Mouse (Mus musculus): ENCODE measurements around the gene Mroh7. TPM values are rescaled to one million over a fixed set of nuclear protein-coding genes. Genes with fewer than 3 reads are reported as not detected.
"Not testable (repeated sequence)": the region's sequence is repeated elsewhere in the genome, so short reads cannot be mapped to it uniquely, and the experiment has no call there.

Gene Mroh7
- polyA plus RNA-seq, 1 experiment from 2014 or later, result 0.13 TPM

DNA sequence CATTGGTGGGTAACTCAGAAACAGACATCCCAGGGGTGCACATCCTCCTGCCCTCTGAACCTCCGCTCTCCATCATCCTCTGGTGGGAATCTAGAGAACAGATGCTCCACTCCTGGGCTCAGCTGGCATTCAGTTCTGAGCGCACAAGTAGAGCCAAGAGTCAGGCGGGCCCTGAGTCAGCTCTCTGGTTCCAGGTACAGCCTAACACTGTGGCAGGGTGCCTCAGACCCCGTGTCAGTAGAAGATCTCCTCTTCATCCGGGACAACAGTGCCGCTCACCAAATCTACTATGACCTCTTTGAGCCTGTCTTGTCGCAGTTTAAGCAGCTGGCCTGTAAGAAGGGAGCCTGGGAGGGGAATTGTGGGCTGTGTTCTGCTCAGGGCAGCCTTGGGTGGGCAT lies 15.1 kb upstream of the Mroh7 start:
- 70% methylated on average over 7 of the region's 7 CpGs for WGBS (ENCODE audit: insufficient replicate concordance)
- H3K4me1 ChIP-seq (replicated peaks), result 0 out of 2 replicates have a peak, but pooled peaks cover 4% of the 10 kb centered on the region
- no peak overlapping the region for H3K4me3 ChIP-seq (replicated peaks)
- no peak overlapping the region for H3K4me2 ChIP-seq
- ATAC-seq (ENCODE audit: insufficient read depth), result no peak
- no peaks in the 10 kb centered on the region for H3K9me3 ChIP-seq (replicated peaks)
- no peaks in the 10 kb centered on the region for H3K27me3 ChIP-seq
- H3K36me3 ChIP-seq (replicated peaks), result peaks cover 10% of the 10 kb centered on the region
- H3K27ac ChIP-seq (replicated peaks), result no peak overlapping the region
- H3K9ac ChIP-seq, result no peak overlapping the region

DNA sequence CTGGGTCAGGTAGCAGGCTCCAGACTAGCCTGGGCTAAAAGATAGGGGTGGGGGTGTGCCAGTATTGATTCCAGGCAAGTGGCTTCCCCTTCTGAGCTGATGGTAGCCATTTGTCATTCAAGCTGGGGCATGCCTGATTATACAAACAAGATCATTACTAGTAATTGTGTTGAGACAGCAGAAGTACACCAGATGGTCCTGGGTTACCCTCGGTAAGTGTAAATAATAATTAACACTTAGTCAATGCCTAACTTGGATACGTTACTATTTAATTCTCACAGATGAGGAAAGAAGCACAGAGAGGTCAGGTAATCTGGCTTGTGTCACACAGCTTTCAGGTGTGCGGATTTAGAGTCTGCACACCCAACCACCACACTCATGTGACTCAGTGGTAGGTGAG lies 7.2 kb upstream of the Mroh7 start:
- Histone ChIP-seq H3K27me3 (0 out of 2 replicates have a peak, but pooled peaks cover 4% of the 10 kb centered on the region), H3K27ac (replicated peaks) (no peak overlapping the region), H3K4me2 (no peak overlapping the region), H3K9me3 (replicated peaks) (no peaks in the 10 kb centered on the region), H3K4me1 (replicated peaks) (no peaks in the 10 kb centered on the region), H3K9ac (no peak overlapping the region), H3K4me3 (replicated peaks) (no peak overlapping the region), H3K36me3 (replicated peaks) (no peaks in the 10 kb centered on the region)
- no peak for ATAC-seq (ENCODE audit: insufficient read depth)
- 65% methylated on average over 3 of the region's 3 CpGs for WGBS (ENCODE audit: insufficient replicate concordance)

DNA sequence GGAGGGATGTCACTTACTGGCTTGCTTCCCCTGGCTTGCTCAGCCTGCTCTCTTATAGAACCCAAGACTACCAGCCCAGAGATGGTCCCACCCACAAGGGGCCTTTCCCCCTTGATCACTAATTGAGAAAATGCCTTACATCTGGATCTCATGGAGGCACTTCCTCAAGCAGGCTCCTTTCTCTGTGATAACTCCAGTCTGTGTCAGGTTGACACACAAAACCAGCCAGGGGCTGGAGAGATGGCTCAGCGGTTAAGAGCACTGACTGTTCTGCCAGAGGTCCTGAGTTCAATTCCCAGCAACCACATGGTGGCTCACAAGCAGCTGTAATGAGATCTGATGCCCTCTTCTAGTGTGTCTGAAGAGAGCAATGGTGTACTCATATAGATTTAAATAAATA lies 6.2 kb upstream of the Mroh7 start:
- H3K27ac ChIP-seq (replicated peaks); H3K9ac ChIP-seq; H3K4me1 ChIP-seq (replicated peaks); H3K4me3 ChIP-seq (replicated peaks); ATAC-seq (ENCODE audit: insufficient read depth); H3K4me2 ChIP-seq; H3K36me3 ChIP-seq (replicated peaks); H3K9me3 ChIP-seq (replicated peaks); H3K27me3 ChIP-seq: not testable (repeated sequence)
- 76% methylated on average over 1 of the region's 1 CpGs for WGBS (ENCODE audit: insufficient replicate concordance)

DNA sequence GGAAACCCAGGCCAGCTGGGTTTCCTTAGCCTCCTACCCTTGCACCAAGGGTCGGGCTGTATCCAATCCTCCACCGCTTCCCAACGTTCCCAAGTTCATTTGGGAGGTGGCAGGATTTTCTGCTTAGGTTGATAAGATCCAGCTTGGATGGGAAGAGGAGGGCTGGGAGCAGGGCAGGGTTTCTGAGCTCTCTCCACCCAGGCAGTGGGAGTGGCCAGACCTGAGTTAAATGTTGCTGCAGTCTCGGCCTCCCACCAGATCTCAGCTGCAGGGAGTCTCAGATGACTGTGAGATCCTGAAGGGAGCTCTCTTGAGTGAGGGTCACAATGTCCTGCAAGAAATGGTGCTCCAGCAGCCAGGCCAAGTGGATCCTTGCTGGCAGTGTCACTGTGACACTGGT lies 2.9 kb upstream of the Mroh7 start, which contains the start of gene Fam151a:
Gene Fam151a, plus strand, starts transcription at position 254 of the 400 bp plus-strand sequence.
- Histone ChIP-seq H3K36me3 (replicated peaks) (no peaks in the 10 kb centered on the region), H3K4me1 (replicated peaks) (no peaks in the 10 kb centered on the region), H3K27ac (replicated peaks) (no peak within 1 kb of the TSS), H3K4me2 (no peak within 1 kb of the TSS), H3K27me3 (0 out of 2 replicates have a peak, but pooled peaks cover 4% of the 10 kb centered on the region), H3K9me3 (replicated peaks) (no peaks in the 10 kb centered on the region), H3K4me3 (replicated peaks) (no peak within 1 kb of the TSS), H3K9ac (no peak within 1 kb of the TSS)
- 51% methylated on average over 4 of the region's 4 CpGs for WGBS (ENCODE audit: insufficient replicate concordance)
- ATAC-seq (ENCODE audit: insufficient read depth), result no peak

DNA sequence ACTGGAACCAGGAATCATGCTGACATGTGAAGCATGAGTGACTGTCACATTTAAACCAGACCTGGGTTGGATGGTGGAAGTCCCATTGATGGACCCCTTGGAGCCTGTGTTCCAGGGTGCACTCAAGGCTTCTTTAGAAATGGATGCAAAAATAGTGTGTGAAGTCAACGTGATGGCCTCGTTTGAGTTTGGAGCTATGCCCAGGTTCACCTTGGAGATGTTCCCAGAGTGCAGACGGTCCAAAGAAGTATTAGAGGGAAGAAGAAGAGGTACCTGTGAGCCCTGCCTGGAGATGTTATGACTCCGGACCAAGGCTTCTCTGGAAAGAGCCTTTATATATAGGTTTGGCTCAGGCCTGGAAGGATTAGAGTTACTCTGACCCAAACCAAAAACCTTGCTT lies 10.1 kb downstream of the Mroh7 start:
- Histone ChIP-seq H3K4me1 (replicated peaks) (no peaks in the 10 kb centered on the region), H3K27me3 (peaks cover 4% of the 10 kb centered on the region; the same call in 1 of the 2 replicates), H3K4me2 (no peak overlapping the region), H3K9ac (no peak overlapping the region), H3K9me3 (replicated peaks) (no peaks in the 10 kb centered on the region), H3K36me3 (replicated peaks) (no peaks in the 10 kb centered on the region), H3K4me3 (replicated peaks) (no peak overlapping the region), H3K27ac (replicated peaks) (no peak overlapping the region)
- no peak for ATAC-seq (ENCODE audit: insufficient read depth)
- 62% methylated on average over 4 of the region's 4 CpGs for WGBS (ENCODE audit: insufficient replicate concordance)

DNA sequence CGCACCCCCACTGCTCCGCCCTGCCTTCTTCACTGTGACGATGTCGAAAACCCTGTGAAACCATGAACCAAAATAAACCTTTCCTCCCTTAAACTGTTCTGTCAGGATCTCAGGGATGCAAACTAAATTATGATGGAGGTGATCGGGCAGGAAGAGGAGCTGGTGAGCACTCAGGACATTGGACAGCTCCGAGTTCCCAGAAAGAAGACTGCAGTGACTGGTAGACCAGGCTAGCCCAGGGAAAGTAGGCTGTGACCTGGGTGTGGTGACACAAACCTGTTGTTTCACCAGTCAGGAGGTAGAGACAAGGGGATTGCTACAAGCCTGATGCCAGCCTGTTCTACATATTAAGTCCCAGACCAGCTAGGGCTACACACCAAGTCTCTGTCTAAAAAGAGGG lies 17.1 kb downstream of the Mroh7 start:
- WGBS (ENCODE audit: insufficient replicate concordance), result 68% methylated on average over 6 of the region's 6 CpGs
- no peak overlapping the region for H3K4me2 ChIP-seq
- no peaks in the 10 kb centered on the region for H3K9me3 ChIP-seq (replicated peaks)
- no peak for ATAC-seq (ENCODE audit: insufficient read depth)
- H3K36me3 ChIP-seq (replicated peaks), result no peaks in the 10 kb centered on the region
- H3K4me3 ChIP-seq (replicated peaks), result no peak overlapping the region
- H3K4me1 ChIP-seq (replicated peaks), result peaks cover 5% of the 10 kb centered on the region; the same call in 1 of the 2 replicates
- H3K9ac ChIP-seq, result no peak overlapping the region
- no peak overlapping the region for H3K27ac ChIP-seq (replicated peaks)
- peaks cover 21% of the 10 kb centered on the region for H3K27me3 ChIP-seq

DNA sequence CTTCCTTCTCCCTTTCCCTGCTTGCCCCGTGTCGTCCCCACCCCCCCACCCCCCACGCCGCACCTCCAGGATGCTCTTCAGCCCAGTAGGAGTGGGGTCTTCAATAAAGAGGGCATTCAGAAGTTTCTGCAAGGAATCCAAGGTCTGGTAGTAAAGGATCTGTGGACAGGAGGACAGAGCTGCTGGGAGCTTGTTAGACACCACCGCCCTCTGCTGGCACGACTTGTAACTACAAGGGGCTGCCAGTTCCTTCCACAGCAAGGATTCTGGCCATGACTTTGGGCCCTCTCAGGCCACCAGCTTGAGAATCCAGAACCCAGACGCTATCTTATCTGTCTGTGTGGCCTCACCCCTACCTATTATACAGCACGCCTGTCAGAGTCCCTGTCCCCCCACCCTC lies 22.3 kb downstream of the Mroh7 start:
- no peak overlapping the region for H3K9ac ChIP-seq
- WGBS (ENCODE audit: insufficient replicate concordance), result 2% methylated on average over 8 of the region's 8 CpGs
- no peaks in the 10 kb centered on the region for H3K9me3 ChIP-seq (replicated peaks)
- no peaks in the 10 kb centered on the region; the same call in 1 of the 2 replicates for H3K4me1 ChIP-seq (replicated peaks)
- H3K27me3 ChIP-seq, result peaks cover 21% of the 10 kb centered on the region; the same call in 1 of the 2 replicates
- no peak overlapping the region for H3K4me3 ChIP-seq (replicated peaks)
- H3K36me3 ChIP-seq (replicated peaks), result no peaks in the 10 kb centered on the region
- no peak overlapping the region for H3K27ac ChIP-seq (replicated peaks)
- ATAC-seq (ENCODE audit: insufficient read depth), result 0 out of 2 replicates have a peak, but pooled peaks have one; percentile 42
- no peak overlapping the region for H3K4me2 ChIP-seq

DNA sequence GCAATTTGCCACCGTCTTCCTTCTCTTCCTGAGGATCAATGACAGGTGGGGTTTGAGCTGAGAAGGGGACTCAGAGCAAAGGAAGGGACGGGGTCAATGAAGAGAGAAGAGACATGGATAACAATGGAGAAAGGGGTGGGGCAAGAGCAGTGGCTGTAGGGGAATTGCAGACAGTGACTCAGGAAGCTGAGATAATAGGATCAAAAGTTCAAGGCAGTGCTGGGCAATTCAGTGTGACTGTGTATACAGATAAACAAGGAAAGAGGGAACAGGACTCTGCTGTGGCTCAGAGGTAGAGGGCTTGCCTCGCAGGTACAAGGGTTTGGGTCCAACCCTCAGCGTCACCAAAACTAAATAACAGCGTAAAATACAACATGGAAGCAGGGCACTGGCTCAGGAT lies 22.8 kb downstream of the Mroh7 start:
- Histone ChIP-seq H3K4me3 (replicated peaks) (no peak overlapping the region), H3K4me1 (replicated peaks) (no peaks in the 10 kb centered on the region; the same call in 1 of the 2 replicates), H3K9me3 (replicated peaks) (no peaks in the 10 kb centered on the region), H3K27me3 (peaks cover 24% of the 10 kb centered on the region), H3K9ac (no peak overlapping the region), H3K27ac (replicated peaks) (no peak overlapping the region), H3K4me2 (no peak overlapping the region), H3K36me3 (replicated peaks) (no peaks in the 10 kb centered on the region)
- 20% methylated on average over 5 of the region's 5 CpGs for WGBS (ENCODE audit: insufficient replicate concordance)
- 0 out of 2 replicates have a peak, but pooled peaks have one; percentile 14 for ATAC-seq (ENCODE audit: insufficient read depth)

DNA sequence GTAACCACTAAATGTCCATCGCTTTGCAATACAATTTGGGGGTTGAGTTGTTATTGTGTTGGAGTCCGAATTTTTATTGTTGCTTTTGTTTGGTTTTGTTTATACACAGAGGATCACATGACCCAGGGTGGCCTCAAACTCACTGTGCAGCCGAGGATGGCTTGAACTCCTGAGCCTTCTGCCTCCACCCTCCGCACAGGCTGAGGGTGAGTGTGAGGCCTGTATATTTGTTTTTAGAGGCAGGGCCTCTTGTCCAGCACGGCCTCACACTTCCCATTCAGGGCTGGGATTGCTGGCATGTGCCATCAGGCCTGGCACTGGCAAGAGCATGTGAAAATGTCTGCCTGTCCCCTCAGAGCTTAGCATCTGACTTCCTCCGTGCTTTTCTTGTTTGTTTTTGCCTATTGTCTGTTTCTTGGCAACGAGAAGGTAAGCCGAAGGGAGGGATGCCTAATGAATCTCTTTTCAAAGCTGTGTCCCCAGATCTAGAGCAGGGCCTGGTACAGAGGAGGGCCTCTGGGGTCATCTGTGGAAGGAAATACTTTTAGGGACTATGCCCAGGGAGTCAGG lies 25.5 kb downstream of the Mroh7 start:
- WGBS (ENCODE audit: insufficient replicate concordance), result 42% methylated on average over 8 of the region's 8 CpGs

DNA sequence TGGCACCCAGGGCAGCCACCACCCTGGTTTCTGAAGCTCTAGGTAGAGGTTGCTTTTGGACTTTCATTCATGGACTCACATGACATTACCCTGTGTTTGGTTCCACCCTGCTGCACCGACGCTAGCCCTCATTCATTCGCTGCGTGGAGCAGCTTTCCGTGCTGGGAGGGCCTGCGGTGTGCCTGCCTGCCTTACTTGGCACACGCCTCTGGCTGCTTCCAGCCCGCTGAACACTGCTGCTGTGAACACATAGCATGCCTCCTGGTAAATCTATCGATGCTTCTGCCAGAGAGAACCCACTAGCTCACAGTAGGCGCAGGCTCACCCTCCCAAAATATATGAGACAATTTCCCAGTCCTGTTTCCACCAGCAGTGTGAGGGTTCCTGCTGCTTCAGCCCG lies 26.3 kb downstream of the Mroh7 start:
- Histone ChIP-seq H3K27me3 (peaks cover 32% of the 10 kb centered on the region), H3K4me2 (no peak overlapping the region), H3K27ac (replicated peaks) (no peak overlapping the region), H3K9ac (no peak overlapping the region), H3K4me3 (replicated peaks) (no peak overlapping the region), H3K36me3 (replicated peaks) (no peaks in the 10 kb centered on the region), H3K9me3 (replicated peaks) (no peaks in the 10 kb centered on the region), H3K4me1 (replicated peaks) (no peaks in the 10 kb centered on the region; the same call in 1 of the 2 replicates)
- ATAC-seq (ENCODE audit: insufficient read depth), result no peak
- WGBS (ENCODE audit: insufficient replicate concordance), result 71% methylated on average over 11 of the region's 11 CpGs

More for the DNA sequence above, 25.5 kb downstream of the Mroh7 start:
- no peak for ATAC-seq (ENCODE audit: insufficient read depth)
- Histone ChIP-seq H3K4me2 (no peak overlapping the region), H3K9ac (no peak overlapping the region), H3K27me3 (peaks cover 39% of the 10 kb centered on the region), H3K9me3 (replicated peaks) (no peaks in the 10 kb centered on the region), H3K4me1 (replicated peaks) (no peaks in the 10 kb centered on the region; the same call in 1 of the 2 replicates), H3K4me3 (replicated peaks) (no peak overlapping the region), H3K36me3 (replicated peaks) (no peaks in the 10 kb centered on the region), H3K27ac (replicated peaks) (no peak overlapping the region)

DNA sequence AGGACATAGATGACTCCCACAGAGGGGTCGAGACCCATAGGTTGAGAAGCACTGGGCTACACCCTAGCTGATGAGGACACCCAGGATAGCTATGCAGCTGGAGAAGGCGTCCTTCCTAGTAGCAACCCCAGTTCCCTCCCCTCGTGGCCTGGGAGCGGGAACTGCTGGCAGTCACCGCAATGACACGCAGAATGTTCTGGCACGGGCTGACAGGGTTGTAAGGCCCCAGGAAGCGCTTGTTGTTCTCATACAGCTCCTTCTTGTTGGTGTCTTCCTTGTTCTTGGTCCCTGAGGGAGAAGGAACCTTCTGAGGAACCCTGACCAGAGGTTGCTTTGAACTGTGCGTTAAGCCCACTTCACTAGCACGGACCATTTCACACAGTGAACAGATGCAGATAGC lies 26.8 kb downstream of the Mroh7 start:
- Histone ChIP-seq H3K27ac (replicated peaks) (no peak overlapping the region), H3K4me2 (no peak overlapping the region), H3K27me3 (peaks cover 27% of the 10 kb centered on the region), H3K36me3 (replicated peaks) (no peaks in the 10 kb centered on the region), H3K4me1 (replicated peaks) (no peaks in the 10 kb centered on the region; the same call in 1 of the 2 replicates), H3K9ac (no peak overlapping the region), H3K4me3 (replicated peaks) (no peak overlapping the region), H3K9me3 (replicated peaks) (no peaks in the 10 kb centered on the region)
- no peak for ATAC-seq (ENCODE audit: insufficient read depth)
- 65% methylated on average over 10 of the region's 10 CpGs for WGBS (ENCODE audit: insufficient replicate concordance)

DNA sequence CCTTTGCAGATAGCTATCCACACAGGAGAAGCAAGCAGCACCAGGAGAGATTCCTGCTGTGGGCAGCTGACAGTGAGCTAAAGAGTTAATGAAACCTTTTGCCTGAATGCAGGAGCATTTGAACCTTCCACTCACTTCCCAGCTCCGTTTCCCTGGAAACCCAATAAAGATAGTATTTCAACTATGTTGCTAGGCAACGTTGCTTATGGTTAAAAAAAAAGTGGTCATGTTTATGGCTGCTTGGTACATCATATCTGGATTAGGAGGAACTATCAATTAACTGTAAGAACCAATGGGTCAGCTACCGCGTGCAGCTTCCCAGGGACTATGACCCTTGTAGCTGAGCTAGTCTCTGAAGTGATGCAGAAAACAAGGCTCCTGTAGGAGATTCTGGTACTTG lies 29.9 kb downstream of the Mroh7 start:
- H3K9me3 ChIP-seq (replicated peaks), result no peaks in the 10 kb centered on the region
- 51% methylated on average over 4 of the region's 4 CpGs for WGBS (ENCODE audit: insufficient replicate concordance)
- H3K4me3 ChIP-seq (replicated peaks), result no peak overlapping the region
- H3K4me2 ChIP-seq, result no peak overlapping the region
- H3K9ac ChIP-seq, result no peak overlapping the region
- H3K27me3 ChIP-seq, result peaks cover 26% of the 10 kb centered on the region
- no peaks in the 10 kb centered on the region for H3K36me3 ChIP-seq (replicated peaks)
- ATAC-seq (ENCODE audit: insufficient read depth), result no peak
- H3K4me1 ChIP-seq (replicated peaks), result no peaks in the 10 kb centered on the region
- H3K27ac ChIP-seq (replicated peaks), result no peak overlapping the region
